Mouse (Mus musculus): ENCODE results near the gene Dpf2. TPM values are rescaled to one million over a fixed set of nuclear protein-coding genes. Genes with fewer than 3 reads are reported as not detected.

Gene Dpf2
- polyA plus RNA-seq, 1 experiment, result 194 TPM

- TF ChIP-seq POLR2A (IDR thresholded peaks at IDR 0.05; ENCODE audit: control insufficient read depth, extremely low read depth, insufficient read depth, low read length, poor library complexity), result no peak
- no peak for TF ChIP-seq CTCF (IDR thresholded peaks at IDR 0.05; ENCODE audit: borderline replicate concordance, control insufficient read depth, extremely low read depth, insufficient read depth, low read length, poor library complexity)
- H3K27ac ChIP-seq (ENCODE audit: control insufficient read depth, insufficient read depth, low read length), result no peak overlapping the region
- peaks cover 13% of the 10 kb centered on the region for H3K4me1 ChIP-seq (replicated peaks; ENCODE audit: control insufficient read depth, insufficient read depth, low read length)
- no peak for DNase-seq
- 93% methylated on average over 3 of the region's 3 CpGs for WGBS
- H3K36me3 ChIP-seq (ENCODE audit: control insufficient read depth, insufficient read depth, low read length), result peaks cover 48% of the 10 kb centered on the region
- no peak overlapping the region for H3K4me3 ChIP-seq (ENCODE audit: control insufficient read depth, insufficient read depth, low read length)
- H3K27me3 ChIP-seq (ENCODE audit: control insufficient read depth, insufficient read depth, low read length), result no peaks in the 10 kb centered on the region
These were observed 5.5 kb downstream of the Dpf2 start for GRCm38 (mm10) chr19:5907275-5907674.

GRCm38 (mm10) chr19:5894002-5894678 is 18.7 kb downstream of the Dpf2 start, which contains the start of gene Tigd3:
TSS of gene Tigd3 (minus strand) at chr19:5894149.
- Histone ChIP-seq H3K4me1 (replicated peaks; ENCODE audit: control insufficient read depth, insufficient read depth, low read length) (peaks cover 12% of the 10 kb centered on the region), H3K27me3 (ENCODE audit: control insufficient read depth, insufficient read depth, low read length) (no peaks in the 10 kb centered on the region), H3K4me3 (ENCODE audit: control insufficient read depth, insufficient read depth, low read length) (peak within 1 kb of the TSS; percentile 44), H3K36me3 (ENCODE audit: control insufficient read depth, insufficient read depth, low read length) (peaks cover 14% of the 10 kb centered on the region), H3K27ac (ENCODE audit: control insufficient read depth, insufficient read depth, low read length) (no peak within 1 kb of the TSS)
- 3% methylated on average over 36 of the region's 36 CpGs for WGBS
- TF ChIP-seq POLR2A (IDR thresholded peaks at IDR 0.05; ENCODE audit: control insufficient read depth, extremely low read depth, insufficient read depth, low read length, poor library complexity) (peak; percentile 58), CTCF (IDR thresholded peaks at IDR 0.05; ENCODE audit: borderline replicate concordance, control insufficient read depth, extremely low read depth, insufficient read depth, low read length, poor library complexity) (peak; percentile 64; the same call in 1 of the 2 replicates)
- peak; percentile 98 for DNase-seq

- peak overlapping the region; percentile 44 for H3K4me3 ChIP-seq (ENCODE audit: control insufficient read depth, insufficient read depth, low read length)
- no peak for DNase-seq
- H3K36me3 ChIP-seq (ENCODE audit: control insufficient read depth, insufficient read depth, low read length), result peaks cover 10% of the 10 kb centered on the region
- H3K27me3 ChIP-seq (ENCODE audit: control insufficient read depth, insufficient read depth, low read length), result no peaks in the 10 kb centered on the region
- no peak for TF ChIP-seq CTCF (IDR thresholded peaks at IDR 0.05; ENCODE audit: borderline replicate concordance, control insufficient read depth, extremely low read depth, insufficient read depth, low read length, poor library complexity)
- no peak for TF ChIP-seq POLR2A (IDR thresholded peaks at IDR 0.05; ENCODE audit: control insufficient read depth, extremely low read depth, insufficient read depth, low read length, poor library complexity)
- peaks cover 12% of the 10 kb centered on the region for H3K4me1 ChIP-seq (replicated peaks; ENCODE audit: control insufficient read depth, insufficient read depth, low read length)
- H3K27ac ChIP-seq (ENCODE audit: control insufficient read depth, insufficient read depth, low read length), result no peak overlapping the region
- WGBS, result 7% methylated on average over 31 of the region's 31 CpGs
These were observed 19.4 kb downstream of the Dpf2 start for GRCm38 (mm10) chr19:5893282-5894001.

GRCm38 (mm10) chr19:5892735-5893134 is 20.1 kb downstream of the Dpf2 start:
- DNase-seq, result no peak
- Histone ChIP-seq H3K4me1 (replicated peaks; ENCODE audit: control insufficient read depth, insufficient read depth, low read length) (peaks cover 12% of the 10 kb centered on the region), H3K4me3 (ENCODE audit: control insufficient read depth, insufficient read depth, low read length) (no peak overlapping the region), H3K36me3 (ENCODE audit: control insufficient read depth, insufficient read depth, low read length) (peaks cover 7% of the 10 kb centered on the region), H3K27ac (ENCODE audit: control insufficient read depth, insufficient read depth, low read length) (no peak overlapping the region), H3K27me3 (ENCODE audit: control insufficient read depth, insufficient read depth, low read length) (no peaks in the 10 kb centered on the region)
- 97% methylated on average over 13 of the region's 13 CpGs for WGBS
- TF ChIP-seq CTCF (IDR thresholded peaks at IDR 0.05; ENCODE audit: borderline replicate concordance, control insufficient read depth, extremely low read depth, insufficient read depth, low read length, poor library complexity) (no peak), POLR2A (IDR thresholded peaks at IDR 0.05; ENCODE audit: control insufficient read depth, extremely low read depth, insufficient read depth, low read length, poor library complexity) (no peak)

- Histone ChIP-seq H3K27me3 (ENCODE audit: control insufficient read depth, insufficient read depth, low read length) (no peaks in the 10 kb centered on the region), H3K4me3 (ENCODE audit: control insufficient read depth, insufficient read depth, low read length) (no peak overlapping the region), H3K27ac (ENCODE audit: control insufficient read depth, insufficient read depth, low read length) (no peak overlapping the region), H3K36me3 (ENCODE audit: control insufficient read depth, insufficient read depth, low read length) (peaks cover 7% of the 10 kb centered on the region), H3K4me1 (replicated peaks; ENCODE audit: control insufficient read depth, insufficient read depth, low read length) (peaks cover 12% of the 10 kb centered on the region)
- no peak for TF ChIP-seq CTCF (IDR thresholded peaks at IDR 0.05; ENCODE audit: borderline replicate concordance, control insufficient read depth, extremely low read depth, insufficient read depth, low read length, poor library complexity)
- no peak for TF ChIP-seq POLR2A (IDR thresholded peaks at IDR 0.05; ENCODE audit: control insufficient read depth, extremely low read depth, insufficient read depth, low read length, poor library complexity)
- 96% methylated on average over 7 of the region's 7 CpGs for WGBS
- DNase-seq, result no peak
These were observed 20.5 kb downstream of the Dpf2 start for GRCm38 (mm10) chr19:5892262-5892661.

GRCm38 (mm10) chr19:5891521-5892258 is 21.1 kb downstream of the Dpf2 start:
- Histone ChIP-seq H3K4me3 (ENCODE audit: control insufficient read depth, insufficient read depth, low read length) (no peak overlapping the region), H3K4me1 (replicated peaks; ENCODE audit: control insufficient read depth, insufficient read depth, low read length) (peaks cover 14% of the 10 kb centered on the region), H3K27me3 (ENCODE audit: control insufficient read depth, insufficient read depth, low read length) (no peaks in the 10 kb centered on the region), H3K36me3 (ENCODE audit: control insufficient read depth, insufficient read depth, low read length) (peaks cover 5% of the 10 kb centered on the region), H3K27ac (ENCODE audit: control insufficient read depth, insufficient read depth, low read length) (no peak overlapping the region)
- DNase-seq, result no peak
- 98% methylated on average over 12 of the region's 12 CpGs for WGBS
- TF ChIP-seq POLR2A (IDR thresholded peaks at IDR 0.05; ENCODE audit: control insufficient read depth, extremely low read depth, insufficient read depth, low read length, poor library complexity) (no peak), CTCF (IDR thresholded peaks at IDR 0.05; ENCODE audit: borderline replicate concordance, control insufficient read depth, extremely low read depth, insufficient read depth, low read length, poor library complexity) (no peak)
